Mouse (Mus musculus) left cerebral cortex, postnatal 36 days (tissue): ENCODE data around the gene Lrrn3. TPM values are rescaled to one million over a fixed set of nuclear protein-coding genes. Genes with fewer than 3 reads are reported as not detected.

Source experiments
- DNase-seq, 2 experiments: peaks; one replicate each; pipeline ENCODE4 v3.0.0; 2021 to 2022; ENCODE audit warnings: low spot score in 2 of 2, mixed read lengths in 1 of 2
- intact Hi-C: fragments of 180-260 bp; cut with DNase I; formaldehyde crosslinking; loops from one replicate; pipeline ENCODE4 v1.15.1; 2025
- total RNA-seq, 2 experiments: library from RNA; stranded (reverse); gene quantifications; 2 replicates each; pipeline ENCODE4 v1.2.3; 2021

Gene Lrrn3
- total RNA-seq, result 10 to 100 TPM; 47.9 to 56.2 TPM

GRCm38 (mm10) chr12:41486331-41486730 lies at the start of gene Lrrn3:
Gene Lrrn3 (minus strand): TSS chr12:41486431.
- DNase-seq, result no peak
- intact Hi-C loops, result loop anchor here (2.0 to 10.0 kb wide), 3 partner anchors 92 to 462 kb away; partner anchors contain the start of gene Immp2l

GRCm38 (mm10) chr12:41528410-41528809 lies 42.2 kb upstream of the Lrrn3 start:
- DNase-seq, result no peak
- intact Hi-C loops, result no loop called here

GRCm38 (mm10) chr12:41526688-41527087 lies 40.5 kb upstream of the Lrrn3 start:
- intact Hi-C loops, result no loop called here
- DNase-seq, result no peak

DNA sequence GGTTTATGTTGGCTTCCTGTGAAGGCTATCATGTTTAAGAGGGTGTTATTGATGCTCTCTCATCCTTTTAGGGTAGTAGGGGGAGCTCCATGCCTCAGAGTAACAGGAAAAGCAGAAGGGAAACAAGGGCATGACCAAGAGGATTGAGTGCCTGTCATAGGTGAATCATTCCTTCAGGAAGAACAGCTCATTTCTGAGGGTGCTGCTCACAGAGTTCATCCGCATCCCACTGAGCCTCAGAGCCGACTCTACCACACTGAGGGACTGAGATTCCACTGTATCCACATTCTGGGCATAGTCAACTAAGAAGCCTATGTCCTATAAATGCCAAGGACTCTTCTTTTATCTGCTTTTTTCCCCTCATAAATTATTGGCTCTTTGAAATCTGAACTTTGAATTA lies 35.4 kb upstream of the Lrrn3 start:
- intact Hi-C loops, result no loop called here
- DNase-seq, result no peak

DNA sequence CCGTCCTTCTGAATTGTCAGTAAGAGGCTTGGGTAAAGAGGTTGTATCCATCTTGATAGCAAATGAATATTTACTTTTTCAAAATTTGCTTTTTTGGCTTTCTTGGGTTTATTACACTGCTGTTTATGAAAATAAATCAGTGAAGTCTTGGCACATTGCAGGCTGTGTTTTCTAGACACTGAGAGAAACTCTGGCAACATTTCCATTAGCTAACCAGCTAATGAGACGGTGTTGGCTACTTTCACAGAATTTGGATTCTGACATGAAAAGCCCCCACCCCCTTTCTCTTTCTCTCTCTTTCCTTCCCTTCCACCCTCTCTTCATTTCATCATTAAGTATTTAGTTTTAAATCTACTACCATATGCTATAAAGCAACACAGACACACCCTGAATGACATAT lies 34.1 kb upstream of the Lrrn3 start:
- intact Hi-C loops, result no loop called here
- no peak for DNase-seq

- DNase-seq, result no peak
- intact Hi-C loops, result no loop called here
Measured at GRCm38 (mm10) chr12:41518897-41519296, 32.7 kb upstream of the Lrrn3 start.

GRCm38 (mm10) chr12:41510588-41510987 lies 24.4 kb upstream of the Lrrn3 start:
- DNase-seq, result no peak
- intact Hi-C loops, result no loop called here

- intact Hi-C loops, result no loop called here
- DNase-seq, result no peak
Measured at GRCm38 (mm10) chr12:41508610-41509009, 22.4 kb upstream of the Lrrn3 start.

- intact Hi-C loops, result no loop called here
- no peak for DNase-seq
Measured at GRCm38 (mm10) chr12:41500049-41500820, 14.0 kb upstream of the Lrrn3 start.

GRCm38 (mm10) chr12:41494620-41495019 lies 8.4 kb upstream of the Lrrn3 start:
- intact Hi-C loops, result loop anchor here (10.0 kb wide), 1 partner anchor 190 kb away; no protein-coding TSS in a partner anchor
- no peak for DNase-seq

- no peak for DNase-seq
- intact Hi-C loops, result loop anchor here (2.0 to 10.0 kb wide), 3 partner anchors 92 to 462 kb away; partner anchors contain the start of gene Immp2l
Measured at GRCm38 (mm10) chr12:41487005-41487404, 774 bp upstream of the Lrrn3 start.

GRCm38 (mm10) chr12:41485512-41486215 lies 567 bp downstream of the Lrrn3 start:
- DNase-seq, result peak; percentile 78 to 85

DNA sequence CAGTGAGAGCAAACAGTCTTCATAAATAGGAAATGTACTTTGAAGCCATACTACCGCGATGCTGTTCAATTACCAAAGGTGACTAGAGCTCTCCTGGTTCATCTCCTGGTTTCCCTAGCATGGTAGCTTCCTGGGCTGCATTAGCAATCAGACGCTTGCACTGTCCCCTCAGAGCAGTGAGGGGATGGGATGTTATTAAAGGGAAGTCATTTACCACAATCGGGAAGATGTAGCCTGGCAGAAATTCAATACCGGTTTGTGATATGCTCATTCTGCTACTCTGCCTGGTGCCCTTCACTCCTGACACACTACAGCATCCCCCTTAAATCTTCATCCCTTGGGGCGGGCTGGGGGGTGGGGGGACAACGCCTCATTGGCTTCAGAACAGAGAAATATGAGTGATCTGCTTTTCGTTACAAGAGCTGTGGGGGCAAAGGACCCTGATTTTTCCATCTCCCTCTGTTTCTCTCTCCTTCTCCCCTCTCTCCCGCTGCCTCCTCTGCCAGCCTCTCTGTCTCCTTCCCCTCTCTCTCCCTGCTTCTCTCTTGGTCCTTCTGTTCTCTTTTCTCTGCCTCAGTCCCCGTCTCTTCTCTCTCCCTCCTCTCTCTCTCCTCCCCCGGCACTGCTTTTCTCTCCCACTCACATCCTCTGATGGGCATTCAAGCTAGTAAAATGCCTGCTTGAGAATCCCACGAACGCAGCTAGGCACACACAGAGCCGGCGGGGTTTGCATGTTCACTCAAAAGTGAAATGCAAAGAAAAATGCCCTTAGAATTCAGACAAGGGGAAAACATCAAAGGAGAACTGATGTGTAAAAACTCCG lies 1.3 kb downstream of the Lrrn3 start:
- peak; percentile 49 to 57 for DNase-seq
- intact Hi-C loops, result loop anchor here (2.0 to 10.0 kb wide), 3 partner anchors 90 to 642 kb away; partner anchors contain the start of gene Immp2l

More at GRCm38 (mm10) chr12:41485512-41486215, 567 bp downstream of the Lrrn3 start:
- intact Hi-C loops, result loop anchor here (2.0 to 10.0 kb wide), 4 partner anchors 91 to 643 kb away; partner anchors contain the start of gene Immp2l

DNA sequence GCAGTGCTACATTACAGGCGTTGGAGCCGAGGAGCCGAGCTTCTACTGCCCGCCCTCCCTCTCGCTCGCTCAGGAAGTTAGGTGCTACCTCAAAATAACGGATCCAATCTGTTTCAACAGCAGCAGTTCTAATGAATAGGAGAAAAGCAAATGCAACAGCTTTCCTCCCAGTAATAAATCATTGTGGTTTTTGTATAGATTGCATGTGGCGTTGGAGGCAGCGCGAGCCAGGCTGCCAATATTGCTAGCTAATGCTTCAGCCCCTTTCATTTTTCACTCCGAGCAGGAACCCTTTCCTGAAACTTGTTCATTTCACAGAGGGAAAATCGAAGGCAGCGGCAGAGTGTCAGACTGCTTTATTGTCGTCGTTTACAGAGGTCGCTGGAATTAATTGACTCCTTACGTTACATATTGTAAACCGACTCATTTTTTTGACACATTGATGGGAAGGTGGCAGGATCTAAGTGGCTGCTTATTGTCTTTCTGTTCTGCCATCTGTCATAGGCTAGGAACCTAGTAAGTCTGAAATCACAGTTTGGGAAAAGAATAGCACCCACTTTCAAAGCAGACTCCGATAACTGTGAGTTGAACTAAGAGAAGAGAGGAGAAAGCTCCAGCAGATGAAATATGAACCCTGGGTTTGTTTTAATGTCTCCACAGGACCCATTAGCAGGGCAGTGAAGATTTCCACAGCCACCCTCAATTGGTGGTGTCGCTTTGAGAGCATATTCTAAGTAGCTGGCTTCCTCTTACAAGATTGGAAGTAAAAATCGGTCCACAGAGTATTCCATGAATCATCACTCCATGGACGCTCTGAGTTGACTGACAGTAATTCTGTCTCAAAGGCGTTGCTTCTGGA lies 2.4 kb downstream of the Lrrn3 start:
- intact Hi-C loops, result loop anchor here (2.0 to 10.0 kb wide), 3 partner anchors 89 to 641 kb away; partner anchors contain the start of gene Immp2l
- peak; percentile 27 to 37 for DNase-seq

DNA sequence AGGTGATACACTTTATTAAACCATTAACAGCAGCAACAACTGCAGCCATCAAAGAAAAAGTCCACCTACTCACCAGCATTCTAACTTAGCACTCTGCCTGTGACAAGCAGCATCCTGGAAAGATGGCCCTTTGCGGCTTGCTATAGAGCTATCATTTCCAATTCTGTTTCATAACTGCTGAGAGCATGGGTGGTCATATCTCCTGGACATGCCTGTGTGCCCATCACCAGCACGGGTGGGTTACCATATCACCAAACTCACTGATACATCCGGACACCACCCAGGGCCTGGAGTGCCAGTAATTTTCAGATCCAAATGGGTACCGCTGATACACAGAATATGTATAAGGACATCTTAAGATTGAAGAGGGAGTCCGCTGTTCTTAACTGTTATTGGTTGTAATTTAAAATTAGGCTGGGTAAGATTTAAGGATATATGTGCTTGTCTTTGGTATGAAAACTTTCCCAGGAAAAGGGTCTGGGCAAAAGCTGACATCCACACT lies 3.1 kb downstream of the Lrrn3 start:
- intact Hi-C loops, result loop anchor here (10.0 kb wide), 2 partner anchors 88 to 458 kb away; partner anchors contain the start of gene Immp2l
- peak; percentile 31 to 42 for DNase-seq

- DNase-seq, result no peak
- intact Hi-C loops, result loop anchor here (10.0 kb wide), 2 partner anchors 87 to 457 kb away; partner anchors contain the start of gene Immp2l
Measured at GRCm38 (mm10) chr12:41481486-41481885, 4.7 kb downstream of the Lrrn3 start.

DNA sequence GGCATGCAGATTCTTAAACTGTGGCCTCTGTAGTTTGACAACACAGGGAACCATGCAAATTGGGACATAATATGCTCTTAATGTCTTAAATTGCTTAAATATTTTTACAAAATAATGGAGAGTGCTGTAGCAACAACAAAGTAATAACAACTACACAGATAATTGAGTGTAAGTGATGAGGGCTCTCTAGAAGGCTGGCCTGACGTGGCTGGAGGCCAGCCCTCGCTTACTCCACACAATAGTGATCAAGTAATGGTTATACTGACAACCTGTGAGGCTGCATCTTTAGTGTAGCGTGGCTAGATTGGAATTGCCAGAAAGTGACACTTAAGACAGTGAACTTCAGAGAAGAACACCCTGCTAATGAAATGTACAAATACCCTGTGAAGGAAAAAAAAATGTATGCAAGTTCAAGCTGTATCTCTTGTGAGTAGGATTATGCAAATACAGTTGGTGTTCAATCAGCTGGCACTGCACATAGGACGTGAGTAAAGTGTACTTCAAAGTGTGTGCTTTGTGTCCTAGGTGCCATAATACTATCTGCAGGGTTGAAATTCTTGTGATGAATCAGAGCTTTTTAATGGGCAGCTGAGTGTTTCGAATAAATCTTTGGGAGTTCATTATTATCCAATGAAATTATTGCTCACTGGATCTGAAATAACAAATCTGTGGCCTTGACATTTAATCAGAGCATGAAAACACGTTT lies 17.0 kb downstream of the Lrrn3 start:
- intact Hi-C loops, result no loop called here

More for the DNA sequence above, 17.0 kb downstream of the Lrrn3 start:
- DNase-seq, result no peak
